Mouse (Mus musculus) hindbrain, embryonic 11.5 days (tissue): ENCODE results near the gene Chfr. TPM values are rescaled to one million over a fixed set of nuclear protein-coding genes. Genes with fewer than 3 reads are reported as not detected.
"Not testable (repeated sequence)": the region's sequence is repeated elsewhere in the genome, so short reads cannot be mapped to it uniquely, and the experiment has no call there.

Experiments
- ATAC-seq: fragments of 200-750 bp; cut with Nextera tagmentation; 2 replicates; pipeline ENCODE4 v1.8.0; 2017; ENCODE audit warnings: mild to moderate bottlenecking, moderate TSS enrichment, moderate library complexity; ENCODE audit not compliant: low FRiP score
- DNase-seq: peaks from one replicate; pipeline ENCODE4 v3.0.0-alpha.2; 2015; ENCODE audit warnings: low spot score
- H3K27ac ChIP-seq: fragments of 300-500 bp; sonication (generic); 2 replicates; pipeline ENCODE4 v1.5.1; 2014; ENCODE audit warnings: mild to moderate bottlenecking, low read depth, low read length
- H3K27me3 ChIP-seq: fragments of 300-500 bp; sonication (generic); 2 replicates; pipeline ENCODE4 v1.6.1; 2014; ENCODE audit warnings: mild to moderate bottlenecking, low read length, moderate library complexity, mixed read lengths; ENCODE audit not compliant: control insufficient read depth, insufficient read depth
- H3K36me3 ChIP-seq: fragments of 300-500 bp; sonication (generic); 2 replicates; pipeline ENCODE4 v1.6.1; 2014; ENCODE audit warnings: mild to moderate bottlenecking, low read length, moderate library complexity, mixed read lengths; ENCODE audit not compliant: control insufficient read depth, insufficient read depth
- H3K4me1 ChIP-seq: fragments of 300-500 bp; sonication (generic); replicated peaks from 2 replicates; pipeline ENCODE4 v1.6.1; 2014; ENCODE audit warnings: low read length, mixed read lengths; ENCODE audit not compliant: control insufficient read depth, insufficient read depth
- H3K4me2 ChIP-seq: fragments of 300-500 bp; sonication (generic); replicated peaks from 2 replicates; pipeline ENCODE4 v1.6.1; 2014; ENCODE audit warnings: mild to moderate bottlenecking, low read depth, low read length
- H3K4me3 ChIP-seq: fragments of 300-500 bp; sonication (generic); 2 replicates; pipeline ENCODE4 v1.5.1; 2014; ENCODE audit warnings: low read depth, low read length
- H3K9ac ChIP-seq: fragments of 300-500 bp; sonication (generic); 2 replicates; pipeline ENCODE4 v1.6.1; 2014; ENCODE audit warnings: low read depth, low read length
- H3K9me3 ChIP-seq: fragments of 300-500 bp; sonication (generic); 2 replicates; pipeline ENCODE4 v1.6.1; 2016; ENCODE audit warnings: low read length; ENCODE audit not compliant: control insufficient read depth
- WGBS: fragments of 180-500 bp; shearing (Covaris S2); extraction: QIAGEN DNeasy Blood & Tissue Kit; methylation state at CpG from one replicate; pipeline ENCODE4 v1.1.7; 2014; 5-methylcytosine and 5-hydroxymethylcytosine counted together
- polyA plus RNA-seq: library from polyadenylated mRNA; unstranded; fragments of >200 nt; fragmentation: Nextera tagmentation; extraction: Ambion mirVana; gene quantifications from 2 replicates; pipeline ENCODE4 v1.2.1, GENCODE M21; 2014

Gene Chfr
- polyA plus RNA-seq, 1 experiment from 2014 or later, result 86.9 TPM

DNA sequence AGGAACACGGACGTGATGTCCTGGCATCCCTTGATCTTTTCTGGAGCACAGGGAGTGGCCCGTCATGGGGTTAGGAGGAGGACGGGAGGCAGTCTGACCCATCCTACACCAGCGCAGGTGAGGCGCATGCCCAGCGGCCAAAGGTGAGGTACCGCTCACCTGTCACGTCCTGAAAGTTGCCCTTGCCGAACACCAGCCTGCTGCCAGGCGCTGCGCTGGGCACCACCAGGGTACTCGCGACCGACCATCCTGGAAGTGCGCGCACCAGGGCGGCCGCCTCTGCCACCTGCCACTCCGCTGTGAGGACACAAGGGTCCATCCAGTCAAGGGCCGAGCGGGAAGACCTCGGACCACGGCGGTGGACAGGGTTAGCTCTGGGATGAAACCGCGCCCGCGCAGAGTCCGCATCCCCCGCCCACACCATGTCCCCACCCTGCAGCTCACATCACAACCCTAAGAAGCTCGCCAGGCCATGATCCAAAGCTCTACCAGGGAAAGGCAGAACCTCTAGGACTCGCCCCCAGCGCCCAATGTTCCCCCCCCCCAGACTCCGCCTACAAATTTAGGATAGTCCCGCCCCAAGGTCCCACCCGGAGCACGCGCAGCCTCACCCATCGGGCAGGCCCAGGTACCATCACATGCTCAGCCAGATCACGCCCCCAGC is 28.6 kb upstream of the Chfr start:
- Histone ChIP-seq H3K27ac (peak overlapping the region; percentile 93), H3K36me3 (peaks cover 28% of the 10 kb centered on the region), H3K4me3 (peak overlapping the region; percentile 82), H3K9me3 (no peaks in the 10 kb centered on the region), H3K9ac (peak overlapping the region; percentile 71), H3K4me1 (0 out of 2 replicates have a peak, but pooled peaks cover 2% of the 10 kb centered on the region), H3K27me3 (no peaks in the 10 kb centered on the region), H3K4me2 (peak overlapping the region; percentile 84)
- no peak for DNase-seq
- WGBS, result 17% methylated on average over 39 of the region's 41 CpGs
- peak; percentile 34 for ATAC-seq

DNA sequence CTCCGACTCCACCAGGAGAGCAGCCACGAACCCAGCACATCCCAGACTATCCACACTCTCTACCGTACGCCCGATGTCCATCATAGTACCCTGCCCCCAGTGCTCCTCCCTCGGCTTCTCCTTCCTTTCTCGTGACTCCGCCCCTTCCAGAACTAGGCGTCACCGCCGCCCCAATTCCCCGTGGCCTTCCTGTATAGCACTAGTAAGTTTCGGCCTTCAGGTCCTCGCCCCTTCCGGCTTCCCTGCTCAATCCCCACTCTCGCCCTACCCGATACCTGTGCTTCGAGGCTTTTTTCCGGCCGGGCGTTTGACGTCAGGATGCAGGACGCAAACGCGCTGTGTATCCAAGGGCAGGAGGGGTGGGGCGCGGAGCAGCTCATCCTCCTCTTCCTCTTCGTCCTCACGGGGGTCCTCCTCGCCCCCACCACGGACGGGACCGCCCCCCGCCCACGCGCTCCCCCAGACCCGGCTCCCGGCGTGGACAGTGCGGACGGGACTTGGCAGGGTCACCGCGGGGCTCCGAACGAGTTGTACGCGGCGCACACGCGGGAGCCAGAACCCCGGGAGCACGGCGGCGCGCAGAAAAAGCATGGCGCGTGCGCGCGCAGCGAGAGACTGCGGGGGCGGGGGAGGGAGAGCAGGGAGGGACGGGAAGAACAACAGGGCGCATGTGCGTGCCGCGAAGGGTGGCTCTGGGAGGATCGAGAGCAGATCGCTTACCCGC is 27.9 kb upstream of the Chfr start, which contains the start of gene Gtpbp6:
Gtpbp6 (minus strand) TSS at position 617 of the 724 bp plus-strand sequence.
- Histone ChIP-seq H3K4me1 (0 out of 2 replicates have a peak, but pooled peaks cover 2% of the 10 kb centered on the region), H3K9me3 (no peaks in the 10 kb centered on the region), H3K27me3 (no peaks in the 10 kb centered on the region), H3K4me3 (peak within 1 kb of the TSS; percentile 82), H3K9ac (peak within 1 kb of the TSS; percentile 71), H3K4me2 (peak within 1 kb of the TSS; percentile 84), H3K36me3 (peaks cover 29% of the 10 kb centered on the region), H3K27ac (peak within 1 kb of the TSS; percentile 93)
- ATAC-seq, result peak; percentile 86
- WGBS, result under 1% methylated on average over 66 of the region's 71 CpGs
- DNase-seq, result peak; percentile 96

DNA sequence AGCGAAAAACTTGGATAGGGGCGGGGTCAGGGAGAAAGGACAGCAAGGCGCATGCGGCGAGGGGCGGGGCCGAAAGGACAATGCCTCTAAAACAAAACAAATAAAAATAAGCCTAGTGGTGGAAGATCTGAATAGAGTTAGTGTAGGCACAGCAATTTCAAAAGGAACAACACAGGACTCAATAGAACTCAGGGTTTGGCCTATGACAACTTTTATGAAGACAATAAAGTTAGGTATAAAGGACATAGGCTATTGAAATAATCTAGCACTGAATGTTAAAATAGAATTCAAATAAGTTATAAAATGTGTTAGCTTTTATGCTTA is 27.4 kb upstream of the Chfr start:
- no peak for DNase-seq
- WGBS, result 0% methylated on average over 7 of the region's 7 CpGs
- peak overlapping the region; percentile 93; the same call in 1 of the 2 replicates for H3K27ac ChIP-seq
- H3K4me2 ChIP-seq, result peak overlapping the region; percentile 84; the same call in 1 of the 2 replicates
- no peaks in the 10 kb centered on the region for H3K9me3 ChIP-seq
- H3K27me3 ChIP-seq, result no peaks in the 10 kb centered on the region
- peaks cover 27% of the 10 kb centered on the region for H3K36me3 ChIP-seq
- H3K9ac ChIP-seq, result no peak overlapping the region
- peak overlapping the region; percentile 82 for H3K4me3 ChIP-seq
- ATAC-seq, result no peak
- 0 out of 2 replicates have a peak, but pooled peaks cover 2% of the 10 kb centered on the region for H3K4me1 ChIP-seq

DNA sequence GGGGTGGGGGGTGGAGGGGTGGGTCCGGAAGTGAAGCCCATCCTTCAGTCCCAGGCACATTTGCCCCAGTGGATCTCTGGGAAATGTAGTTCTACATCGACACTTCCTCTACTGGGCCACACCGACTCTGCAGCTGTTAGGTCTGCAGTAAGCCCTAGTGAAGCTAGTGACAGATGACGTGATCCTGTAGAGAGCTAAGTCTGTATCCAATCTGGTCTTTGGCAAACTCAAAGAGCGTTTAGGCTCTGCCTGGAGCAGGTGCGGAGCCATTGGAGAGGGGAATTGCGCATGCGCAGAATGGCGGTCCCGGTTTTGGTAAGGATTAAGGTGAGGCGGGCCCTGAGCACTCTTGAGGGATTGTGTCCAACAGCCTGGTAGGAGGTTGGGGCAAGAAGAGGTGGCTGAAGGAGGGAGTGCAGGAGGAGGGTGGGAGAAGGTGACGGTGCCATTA is 25.6 kb upstream of the Chfr start, which contains the start of gene Zfp605:
Zfp605 (plus strand) TSS at position 102 of the 451 bp plus-strand sequence.
- peak; percentile 91 for DNase-seq
- Histone ChIP-seq H3K4me1 (0 out of 2 replicates have a peak, but pooled peaks cover 2% of the 10 kb centered on the region), H3K27ac (peak within 1 kb of the TSS; percentile 77), H3K27me3 (no peaks in the 10 kb centered on the region), H3K36me3 (peaks cover 10% of the 10 kb centered on the region), H3K4me3 (peak within 1 kb of the TSS; percentile 53), H3K9ac (peak within 1 kb of the TSS; percentile 73), H3K9me3 (no peaks in the 10 kb centered on the region), H3K4me2 (peak within 1 kb of the TSS; percentile 66)
- ATAC-seq, result peak; percentile 61
- WGBS, result under 1% methylated on average over 12 of the region's 12 CpGs

DNA sequence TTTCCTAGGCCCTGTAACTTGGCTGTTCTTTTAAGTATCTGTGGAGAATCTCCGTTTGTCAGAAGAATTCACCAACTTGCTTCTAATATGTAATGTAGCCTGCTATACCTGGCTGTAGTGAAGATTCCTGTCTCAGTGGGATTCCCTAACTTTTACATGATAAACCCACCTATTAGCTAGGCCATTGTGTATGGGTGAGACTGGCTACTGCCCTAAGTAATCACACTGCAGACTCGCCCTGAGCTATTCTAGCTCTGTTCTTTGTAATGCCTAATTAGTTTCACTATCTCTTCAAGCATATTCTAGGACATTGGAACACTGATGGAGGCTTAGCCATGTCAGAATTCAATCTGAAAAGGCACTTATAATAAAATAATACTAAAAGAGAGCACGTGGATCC is 13.3 kb upstream of the Chfr start:
- 89% methylated on average over 3 of the region's 3 CpGs for WGBS
- not testable (repeated sequence) for H3K4me1 ChIP-seq, H3K4me2 ChIP-seq, H3K36me3 ChIP-seq, ATAC-seq, H3K27ac ChIP-seq, H3K27me3 ChIP-seq, H3K9ac ChIP-seq, H3K9me3 ChIP-seq, H3K4me3 ChIP-seq, DNase-seq

DNA sequence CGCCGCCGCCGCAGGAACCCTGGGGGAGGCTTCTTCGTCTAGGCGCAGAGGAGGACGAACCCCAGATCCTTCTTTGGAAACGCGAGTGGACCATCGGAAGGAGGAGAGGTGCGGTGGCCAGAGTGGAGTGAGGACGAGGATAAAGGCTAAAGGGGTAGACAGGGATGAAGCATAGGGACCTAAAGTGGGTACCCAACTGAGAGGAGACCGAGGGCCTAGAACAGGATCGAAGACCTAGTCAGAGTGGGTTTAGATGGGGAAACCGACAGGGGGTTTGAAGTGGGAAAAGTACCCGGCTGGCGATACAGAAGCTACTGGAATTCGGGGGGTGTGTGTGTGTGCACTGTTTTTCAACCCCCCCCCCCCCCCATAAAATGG is 434 bp downstream of the Chfr start:
- ATAC-seq (peak; percentile 47; the same call in 1 of the 2 replicates), DNase-seq (no peak)
- H3K27ac ChIP-seq, result peak overlapping the region; percentile 54
- H3K4me3 ChIP-seq, result peak overlapping the region; percentile 85
- H3K9ac ChIP-seq, result peak overlapping the region; percentile 75
- peak overlapping the region; percentile 71 for H3K4me2 ChIP-seq
- WGBS, result 8% methylated on average over 18 of the region's 18 CpGs
- H3K9me3 ChIP-seq, result no peaks in the 10 kb centered on the region
- no peaks in the 10 kb centered on the region for H3K36me3 ChIP-seq
- H3K4me1 ChIP-seq, result no peaks in the 10 kb centered on the region
- H3K27me3 ChIP-seq, result no peaks in the 10 kb centered on the region

DNA sequence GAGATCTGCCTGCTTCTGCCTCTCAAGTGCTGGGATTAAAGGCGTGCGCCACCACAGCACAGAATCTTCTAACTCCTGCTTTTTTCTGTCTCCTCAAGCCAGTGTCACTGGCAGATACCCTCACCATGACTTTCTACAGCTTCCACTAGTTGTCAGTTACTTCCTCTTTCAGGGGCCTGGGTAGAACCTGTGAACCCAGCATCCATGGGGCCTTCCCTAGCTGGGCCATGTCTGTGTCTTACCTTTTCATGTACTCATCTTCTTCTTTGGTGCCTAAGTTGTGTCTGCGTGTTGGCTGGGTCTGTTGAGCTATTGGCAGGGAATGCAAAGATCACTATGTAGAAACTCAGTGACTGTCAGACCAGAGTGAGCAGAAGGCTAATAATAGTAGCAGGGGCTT is 2.2 kb downstream of the Chfr start:
- ATAC-seq, result no peak
- H3K36me3 ChIP-seq, result 0 out of 2 replicates have a peak, but pooled peaks cover 2% of the 10 kb centered on the region
- WGBS, result 91% methylated on average over 3 of the region's 3 CpGs

DNA sequence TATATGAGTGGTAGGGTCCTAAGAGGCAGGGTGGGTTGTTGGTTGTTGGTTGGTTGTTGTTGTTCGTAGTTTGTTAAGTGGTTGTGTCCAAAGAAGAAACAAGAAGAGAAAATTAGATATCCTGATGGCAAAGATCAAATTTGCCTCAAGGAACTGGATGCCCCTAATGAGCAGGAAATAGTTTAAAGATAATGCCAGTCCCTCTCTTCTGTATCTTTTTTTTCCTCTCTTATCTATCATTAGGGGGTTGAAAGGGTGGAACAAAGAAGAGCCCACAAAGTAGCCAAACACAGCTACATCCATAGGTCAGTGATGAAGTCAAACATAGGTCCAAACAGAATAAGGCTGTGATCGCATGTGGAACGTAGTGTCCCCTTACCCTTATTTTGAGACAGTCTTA is 3.7 kb downstream of the Chfr start:
- no peak overlapping the region for H3K4me3 ChIP-seq
- 97% methylated on average over 3 of the region's 3 CpGs for WGBS

More for the DNA sequence above, 2.2 kb downstream of the Chfr start:
- Histone ChIP-seq H3K27ac (no peak overlapping the region), H3K9me3 (no peaks in the 10 kb centered on the region), H3K4me2 (no peak overlapping the region), H3K27me3 (no peaks in the 10 kb centered on the region), H3K4me1 (no peaks in the 10 kb centered on the region), H3K4me3 (no peak overlapping the region), H3K9ac (no peak overlapping the region)
- no peak for DNase-seq

More for the DNA sequence above, 3.7 kb downstream of the Chfr start:
- no peaks in the 10 kb centered on the region for H3K9me3 ChIP-seq
- H3K4me1 ChIP-seq, result no peaks in the 10 kb centered on the region
- H3K9ac ChIP-seq, result no peak overlapping the region
- H3K4me2 ChIP-seq, result no peak overlapping the region
- H3K27ac ChIP-seq, result no peak overlapping the region
- 0 out of 2 replicates have a peak, but pooled peaks cover 2% of the 10 kb centered on the region for H3K36me3 ChIP-seq
- H3K27me3 ChIP-seq, result no peaks in the 10 kb centered on the region
- no peak for ATAC-seq
- no peak for DNase-seq
